Mouse (Mus musculus) forebrain, postnatal 0 days (tissue): Measurements from ENCODE around the gene Tlx2. TPM values are rescaled to one million over a fixed set of nuclear protein-coding genes. Genes with fewer than 3 reads are reported as not detected.

Source experiments
- ATAC-seq: fragments of 200-750 bp; cut with Nextera tagmentation; 2 replicates; pipeline ENCODE4 v1.8.0; 2017; ENCODE audit warnings: mild to moderate bottlenecking, moderate library complexity
- DNase-seq: peaks from one replicate; pipeline ENCODE4 v3.0.0-alpha.2; 2015
- H3K27ac ChIP-seq: fragments of 300-500 bp; sonication (generic); 2 replicates; pipeline ENCODE4 v1.5.1; 2014; ENCODE audit warnings: low read depth, mild to moderate bottlenecking, antibody characterized with exemption, low read length, moderate library complexity, mixed read lengths
- H3K27me3 ChIP-seq: fragments of 300-500 bp; sonication (generic); 2 replicates; pipeline ENCODE4 v1.6.1; 2014; ENCODE audit warnings: mild to moderate bottlenecking, low read length, mixed read lengths; ENCODE audit not compliant: insufficient read depth
- H3K36me3 ChIP-seq: fragments of 300-500 bp; sonication (generic); 2 replicates; pipeline ENCODE4 v1.6.1; 2014; ENCODE audit warnings: mild to moderate bottlenecking, moderate library complexity; ENCODE audit not compliant: insufficient read depth
- H3K4me1 ChIP-seq: fragments of 300-500 bp; sonication (generic); 2 replicates; pipeline ENCODE4 v1.6.1; 2014; ENCODE audit warnings: antibody characterized with exemption; ENCODE audit not compliant: insufficient read depth
- H3K4me2 ChIP-seq: fragments of 300-500 bp; sonication (generic); 2 replicates; pipeline ENCODE4 v1.6.1; 2014; ENCODE audit warnings: low read depth, mild to moderate bottlenecking, moderate library complexity
- H3K4me3 ChIP-seq: fragments of 300-500 bp; sonication (generic); 2 replicates; pipeline ENCODE4 v1.5.1; 2014; ENCODE audit warnings: low read depth, low read length, mixed read lengths
- H3K9ac ChIP-seq: fragments of 300-500 bp; sonication (generic); 2 replicates; pipeline ENCODE4 v1.6.1; 2014; ENCODE audit warnings: mild to moderate bottlenecking
- H3K9me3 ChIP-seq: fragments of 300-500 bp; sonication (generic); 2 replicates; pipeline ENCODE4 v1.6.1; 2016; ENCODE audit warnings: low read length
- CTCF ChIP-seq: sonication (generic); IDR thresholded peaks from 2 replicates; pipeline ENCODE4 v1.5.1; 2016; ENCODE audit warnings: antibody characterized with exemption, control low read depth, low read depth
- WGBS: fragments of 180-500 bp; shearing (Covaris S2); extraction: QIAGEN DNeasy Blood & Tissue Kit; methylation state at CpG from one replicate; pipeline ENCODE4 v1.1.7; 2014; 5-methylcytosine and 5-hydroxymethylcytosine counted together
- polyA plus RNA-seq: library from polyadenylated mRNA; unstranded; fragments of >200 nt; fragmentation: Nextera tagmentation; extraction: Ambion mirVana; gene quantifications from 2 replicates; pipeline ENCODE4 v1.2.1, GENCODE M21; 2015
- total RNA-seq: library from RNA; depleted of rRNA; stranded (reverse); fragments of >200 nt; gene quantifications from 2 replicates; pipeline ENCODE4 v1.2.3, GENCODE M21; 2014; rRNA removed

The Tlx2 gene
- total RNA-seq (not detected in 2 replicates), polyA plus RNA-seq (not detected in 2 replicates)

DNA sequence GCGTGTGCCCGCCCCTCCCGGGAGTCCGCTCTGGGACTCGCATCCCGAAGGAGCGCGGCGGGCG lies at the start of gene Tlx2:
TSS of gene Tlx2 (minus strand) at position 47 of the 64 bp plus-strand sequence.
- Histone ChIP-seq H3K36me3 (no peaks in the 10 kb centered on the region), H3K9me3 (no peaks in the 10 kb centered on the region), H3K4me2 (no peak within 1 kb of the TSS), H3K27me3 (peaks cover 66% of the 10 kb centered on the region), H3K27ac (no peak within 1 kb of the TSS), H3K9ac (no peak within 1 kb of the TSS), H3K4me1 (no peaks in the 10 kb centered on the region), H3K4me3 (no peak within 1 kb of the TSS)
- TF ChIP-seq CTCF: no peak
- no peak for ATAC-seq
- 1% methylated on average over 10 of the region's 10 CpGs for WGBS
- no peak for DNase-seq

DNA sequence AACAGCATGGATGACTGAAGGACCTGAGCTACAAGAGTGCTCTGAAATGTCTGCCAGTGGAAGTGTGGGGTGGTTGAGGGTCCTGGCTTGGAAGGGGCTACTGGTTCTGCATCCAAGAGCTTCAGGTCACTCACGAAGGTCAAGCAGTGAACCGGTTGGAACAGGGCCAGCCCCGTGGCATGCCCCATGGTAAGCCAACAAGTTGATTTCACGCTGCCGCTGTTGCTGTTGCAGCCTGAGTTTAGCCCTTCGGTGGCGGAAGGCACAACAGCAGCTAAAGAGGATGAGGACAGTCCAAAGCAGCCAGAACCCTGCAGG lies 49.6 kb upstream of the Tlx2 start:
- no peak for TF ChIP-seq CTCF
- WGBS: 80% methylated on average over 7 of the region's 7 CpGs
- Histone ChIP-seq H3K27ac (no peak overlapping the region), H3K4me3 (no peak overlapping the region), H3K4me2 (peak overlapping the region; percentile 93; the same call in 1 of the 2 replicates), H3K4me1 (peaks cover 22% of the 10 kb centered on the region), H3K9ac (no peak overlapping the region), H3K36me3 (peaks cover 25% of the 10 kb centered on the region), H3K27me3 (no peaks in the 10 kb centered on the region), H3K9me3 (no peaks in the 10 kb centered on the region)
- no peak for ATAC-seq
- DNase-seq: no peak

DNA sequence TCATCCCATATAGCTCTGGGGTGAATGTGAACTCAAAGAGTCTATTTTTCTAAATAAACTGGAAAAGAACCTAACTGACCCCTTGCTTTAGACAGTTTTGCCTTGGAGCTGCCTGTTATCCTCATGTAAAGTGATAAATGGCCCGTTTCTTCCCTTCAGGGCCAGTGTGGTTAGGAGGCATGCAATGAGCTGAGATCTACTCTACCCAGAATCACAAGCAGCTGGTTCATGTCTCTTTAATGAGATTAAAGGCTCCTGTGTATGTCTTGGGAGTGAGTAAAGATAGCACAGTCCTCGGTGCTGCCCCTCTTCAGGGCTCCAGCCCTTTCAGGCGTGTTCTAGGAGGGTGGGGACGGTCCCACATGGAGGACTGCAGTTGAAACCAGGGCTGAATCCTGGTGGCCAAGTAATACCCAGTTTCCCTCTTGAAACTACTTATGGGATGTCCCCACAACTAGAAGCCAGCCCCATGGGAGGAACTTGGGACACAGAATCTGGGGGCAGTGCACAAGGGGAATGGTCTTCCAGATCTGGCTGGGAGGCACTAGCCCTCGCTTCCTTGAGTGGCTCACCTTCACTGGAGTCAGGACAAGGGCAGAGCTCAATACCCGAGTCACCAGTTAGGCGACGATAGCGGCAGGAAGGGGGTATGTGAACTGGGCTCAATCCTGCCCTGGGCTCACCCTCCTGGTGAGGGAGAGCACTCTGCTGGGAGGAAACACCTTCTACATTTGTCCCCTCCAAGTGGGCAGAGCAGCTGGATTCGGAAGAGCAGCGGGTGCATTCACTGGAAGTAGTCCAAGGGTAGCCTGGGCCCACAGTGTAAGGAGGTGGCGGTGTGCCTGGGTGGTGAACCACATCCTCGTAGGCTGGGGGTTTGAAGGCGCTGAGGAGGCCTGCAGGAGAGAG lies 49.0 kb upstream of the Tlx2 start:
- H3K4me3 ChIP-seq: no peak overlapping the region
- 77% methylated on average over 14 of the region's 14 CpGs for WGBS
- no peak for TF ChIP-seq CTCF
- peaks cover 16% of the 10 kb centered on the region for H3K4me1 ChIP-seq
- peaks cover 25% of the 10 kb centered on the region for H3K36me3 ChIP-seq
- DNase-seq (no peak), ATAC-seq (no peak)
- no peak overlapping the region for H3K27ac ChIP-seq
- no peaks in the 10 kb centered on the region for H3K9me3 ChIP-seq
- no peak overlapping the region for H3K9ac ChIP-seq
- no peak overlapping the region for H3K4me2 ChIP-seq
- no peaks in the 10 kb centered on the region for H3K27me3 ChIP-seq

DNA sequence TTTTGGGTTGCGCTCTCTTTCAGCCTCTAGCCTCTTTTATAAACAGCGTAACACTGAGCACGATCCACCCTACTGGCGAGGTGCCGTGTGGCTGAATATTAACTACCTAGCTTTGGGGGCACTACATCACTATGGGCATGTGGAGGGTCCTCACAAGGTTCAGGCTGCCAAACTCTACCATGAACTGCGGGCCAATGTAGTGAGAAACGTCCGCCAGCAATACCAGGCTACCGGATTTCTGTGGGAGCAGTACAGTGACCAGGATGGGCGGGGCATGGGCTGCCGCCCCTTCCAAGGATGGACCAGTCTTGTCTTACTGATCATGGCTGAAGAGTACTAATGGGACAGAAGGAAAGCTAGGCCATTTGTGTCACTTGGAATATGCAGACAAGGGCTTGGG lies 48.3 kb upstream of the Tlx2 start:
- Histone ChIP-seq H3K4me3 (no peak overlapping the region), H3K9ac (no peak overlapping the region), H3K27me3 (no peaks in the 10 kb centered on the region), H3K27ac (no peak overlapping the region), H3K4me2 (no peak overlapping the region), H3K9me3 (no peaks in the 10 kb centered on the region), H3K4me1 (peaks cover 14% of the 10 kb centered on the region), H3K36me3 (peaks cover 25% of the 10 kb centered on the region)
- ATAC-seq (no peak), DNase-seq (no peak)
- TF ChIP-seq CTCF: no peak
- WGBS: 81% methylated on average over 11 of the region's 11 CpGs

DNA sequence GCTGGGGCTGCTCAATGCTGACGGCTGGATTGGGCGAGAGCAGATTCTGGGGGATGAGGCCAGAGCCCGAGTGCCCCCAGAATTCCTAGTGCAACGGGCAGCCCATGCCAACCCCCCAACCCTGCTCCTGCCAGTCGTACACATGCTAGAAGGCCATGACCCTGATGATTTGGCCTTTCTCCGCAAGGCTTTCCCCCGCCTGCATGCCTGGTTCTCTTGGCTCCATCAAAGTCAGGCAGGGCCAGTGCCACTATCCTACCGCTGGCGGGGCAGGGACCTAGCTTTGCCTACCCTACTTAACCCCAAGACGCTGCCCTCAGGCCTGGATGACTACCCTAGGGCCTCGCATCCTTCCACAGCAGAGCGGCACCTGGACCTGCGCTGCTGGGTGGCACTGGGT lies 47.5 kb upstream of the Tlx2 start:
- H3K27me3 ChIP-seq: no peaks in the 10 kb centered on the region
- H3K4me2 ChIP-seq: no peak overlapping the region
- DNase-seq (no peak), ATAC-seq (no peak)
- no peak overlapping the region for H3K9ac ChIP-seq
- WGBS: 92% methylated on average over 13 of the region's 13 CpGs
- peaks cover 13% of the 10 kb centered on the region for H3K4me1 ChIP-seq
- H3K27ac ChIP-seq: no peak overlapping the region
- TF ChIP-seq CTCF: no peak
- H3K4me3 ChIP-seq: no peak overlapping the region
- H3K36me3 ChIP-seq: peaks cover 25% of the 10 kb centered on the region
- no peaks in the 10 kb centered on the region for H3K9me3 ChIP-seq

DNA sequence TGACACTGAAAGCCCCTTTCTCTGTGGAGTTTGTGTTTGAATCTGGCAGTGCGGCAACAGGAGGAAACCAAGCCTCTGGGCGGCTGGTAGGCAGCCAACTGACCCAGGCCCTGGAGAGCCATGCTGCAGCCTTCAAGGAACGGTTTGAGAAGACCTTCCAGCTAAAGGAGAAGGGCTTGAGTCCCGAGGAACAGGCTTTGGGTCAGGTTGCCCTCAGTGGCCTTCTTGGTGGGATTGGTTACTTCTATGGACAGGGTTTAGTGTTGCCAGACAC lies 47.0 kb upstream of the Tlx2 start:
- DNase-seq (no peak), ATAC-seq (no peak)
- WGBS: 85% methylated on average over 4 of the region's 4 CpGs
- Histone ChIP-seq H3K4me1 (peaks cover 8% of the 10 kb centered on the region), H3K9me3 (no peaks in the 10 kb centered on the region), H3K4me3 (no peak overlapping the region), H3K4me2 (no peak overlapping the region), H3K36me3 (peaks cover 25% of the 10 kb centered on the region), H3K9ac (no peak overlapping the region), H3K27ac (no peak overlapping the region), H3K27me3 (no peaks in the 10 kb centered on the region)
- TF ChIP-seq CTCF: no peak

DNA sequence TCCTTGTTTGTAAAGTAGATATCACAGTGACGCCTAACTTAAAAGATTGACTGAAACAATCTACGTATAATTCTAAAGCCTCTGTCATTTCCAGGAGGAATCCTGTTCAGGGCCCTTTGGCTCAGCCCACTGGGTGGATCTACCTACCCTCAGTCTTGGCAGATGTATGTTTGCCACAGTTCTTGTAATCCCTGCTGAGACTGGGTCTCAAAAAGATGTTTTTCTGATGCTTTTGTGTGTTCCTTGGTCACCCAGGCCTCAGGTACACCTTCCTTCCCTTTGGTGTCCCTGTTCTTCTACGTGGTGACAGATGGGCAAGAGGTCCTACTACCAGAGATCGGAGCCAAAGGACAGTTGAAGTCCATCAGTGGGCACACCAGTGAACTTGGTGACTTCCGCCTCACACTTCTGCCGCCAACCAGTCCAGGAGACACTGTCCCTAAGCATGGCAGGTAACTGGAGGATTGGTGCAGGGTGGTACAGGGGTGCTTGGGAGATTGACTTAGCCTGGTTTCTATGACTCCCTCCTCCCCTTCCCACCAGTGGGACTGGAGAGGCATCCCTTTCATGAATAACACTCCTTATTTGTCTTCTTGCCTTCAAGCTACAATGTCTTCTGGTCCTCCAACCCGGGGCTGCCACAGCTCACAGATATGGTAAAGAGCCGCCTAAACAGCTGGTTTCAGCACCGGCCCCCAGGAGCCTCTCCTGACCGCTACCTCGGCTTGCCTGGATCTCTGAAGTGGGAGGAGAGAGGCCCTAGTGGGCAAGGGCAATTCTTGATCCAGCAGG lies 46.5 kb upstream of the Tlx2 start:
- ATAC-seq: no peak
- H3K27ac ChIP-seq: no peak overlapping the region
- H3K4me3 ChIP-seq: peak overlapping the region; percentile 68
- H3K9me3 ChIP-seq: no peaks in the 10 kb centered on the region
- H3K9ac ChIP-seq: peak overlapping the region; percentile 76
- no peaks in the 10 kb centered on the region for H3K27me3 ChIP-seq
- H3K36me3 ChIP-seq: peaks cover 25% of the 10 kb centered on the region
- WGBS: 76% methylated on average over 11 of the region's 11 CpGs
- peak overlapping the region; percentile 92 for H3K4me2 ChIP-seq
- no peak for DNase-seq
- no peak for TF ChIP-seq CTCF
- H3K4me1 ChIP-seq: peaks cover 7% of the 10 kb centered on the region; the same call in 1 of the 2 replicates
